Mouse (Mus musculus) urinary bladder, postnatal 10 days (tissue): ENCODE measurements around the gene Ttyh1.

ENCODE experiments used
- DNase-seq: peaks from one replicate; pipeline ENCODE4 v3.0.0; 2022; ENCODE audit warnings: low spot score

Ttyh1 gene

DNA sequence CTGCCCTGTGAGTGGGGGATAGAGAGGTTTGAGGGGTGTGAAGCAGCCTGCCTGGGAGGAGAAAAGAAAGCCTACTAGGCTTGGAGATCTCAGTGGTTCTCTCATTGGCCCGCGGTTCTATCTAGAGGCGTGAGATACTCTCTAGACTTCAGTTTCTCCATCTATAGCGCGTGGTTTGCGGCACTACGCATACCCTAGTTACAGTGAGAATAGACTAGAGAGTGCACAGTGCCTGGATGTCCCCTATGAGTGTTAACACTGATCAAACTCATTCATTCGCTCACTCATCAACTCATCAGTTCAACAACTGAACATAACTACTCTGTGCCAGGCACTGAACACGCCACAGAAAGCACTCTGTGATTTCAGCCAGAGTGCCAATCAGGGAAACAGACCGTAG lies 3.6 kb downstream of the Ttyh1 start:
- DNase-seq = no peak

DNA sequence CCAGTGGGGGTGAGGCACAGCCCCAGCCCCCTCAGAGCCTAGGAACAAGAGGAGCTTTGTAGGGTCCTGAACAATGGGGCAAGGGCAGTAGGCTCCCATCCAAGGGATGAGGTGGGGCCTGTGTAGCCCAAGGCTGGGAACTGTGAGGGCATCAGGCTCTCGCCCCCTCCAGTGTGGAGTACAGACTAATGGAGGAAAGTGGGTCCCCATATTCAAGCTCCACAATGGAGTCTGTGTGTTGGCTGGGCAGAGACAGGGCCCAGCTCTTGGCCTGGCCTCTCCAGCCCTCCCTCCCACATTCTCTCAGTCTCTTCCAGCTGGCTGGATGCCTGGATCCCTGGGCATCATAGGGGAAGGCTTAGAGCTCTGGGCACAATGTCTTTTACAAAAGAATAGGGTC lies 4.5 kb downstream of the Ttyh1 start:
- DNase-seq = no peak

DNA sequence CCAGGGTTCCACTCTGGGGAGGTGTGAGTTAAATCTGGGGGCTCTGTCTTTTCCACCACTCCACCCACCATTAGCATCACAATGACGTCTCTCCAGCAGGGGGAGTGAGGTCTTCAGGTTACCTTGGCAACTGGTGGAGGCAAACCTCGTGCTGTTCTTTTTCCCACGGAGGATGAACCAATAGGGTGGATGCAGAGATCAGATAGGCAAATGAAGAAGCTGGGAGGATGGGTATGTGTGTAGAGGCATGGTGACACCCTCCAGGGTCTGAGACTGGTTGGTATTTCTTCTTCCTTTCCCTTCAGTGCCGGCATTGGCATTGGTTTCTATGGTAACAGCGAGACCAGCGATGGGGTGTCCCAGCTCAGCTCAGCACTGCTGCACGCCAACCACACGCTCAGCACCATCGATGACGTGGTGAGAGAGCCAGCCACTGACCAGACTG lies 5.1 kb downstream of the Ttyh1 start:
- no peak for DNase-seq

DNA sequence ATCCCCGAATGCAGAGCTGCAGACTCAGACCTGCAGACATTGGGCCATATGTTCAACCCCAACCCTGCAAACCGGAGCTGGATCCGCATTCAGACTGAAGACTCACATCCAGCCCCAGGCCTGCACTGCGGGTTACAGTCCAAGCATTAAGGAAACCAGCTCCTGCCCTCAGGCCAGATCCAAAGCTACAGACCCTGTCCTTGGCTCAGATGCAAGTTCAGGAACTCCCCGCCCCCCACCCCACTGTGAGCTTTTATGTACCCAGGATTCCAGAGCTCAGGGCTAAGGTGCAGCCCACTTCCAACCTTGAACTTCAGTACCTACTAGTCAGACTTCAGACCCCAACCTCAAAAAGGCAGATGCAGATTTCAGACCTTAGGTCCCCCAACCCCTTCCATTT lies 5.6 kb downstream of the Ttyh1 start:
- DNase-seq = no peak

DNA sequence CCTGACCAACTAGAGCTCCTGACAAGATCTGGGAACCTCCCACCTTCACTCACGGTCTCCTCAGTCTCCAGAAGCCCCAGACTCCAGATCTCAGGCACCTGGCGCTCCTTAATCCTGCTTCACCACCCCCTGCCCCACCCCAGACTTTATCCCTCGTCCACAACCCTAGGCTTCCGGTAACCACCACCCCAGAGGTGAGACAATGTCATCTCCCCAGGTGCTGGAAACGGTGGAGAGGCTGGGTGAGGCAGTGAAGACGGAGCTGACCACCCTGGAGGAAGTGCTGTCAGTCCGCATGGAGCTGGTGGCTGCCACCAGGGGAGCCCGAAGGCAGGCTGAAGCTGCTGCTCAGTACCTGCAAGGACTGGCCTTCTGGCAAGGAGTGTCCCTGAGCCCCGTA lies 6.1 kb downstream of the Ttyh1 start:
- no peak for DNase-seq

DNA sequence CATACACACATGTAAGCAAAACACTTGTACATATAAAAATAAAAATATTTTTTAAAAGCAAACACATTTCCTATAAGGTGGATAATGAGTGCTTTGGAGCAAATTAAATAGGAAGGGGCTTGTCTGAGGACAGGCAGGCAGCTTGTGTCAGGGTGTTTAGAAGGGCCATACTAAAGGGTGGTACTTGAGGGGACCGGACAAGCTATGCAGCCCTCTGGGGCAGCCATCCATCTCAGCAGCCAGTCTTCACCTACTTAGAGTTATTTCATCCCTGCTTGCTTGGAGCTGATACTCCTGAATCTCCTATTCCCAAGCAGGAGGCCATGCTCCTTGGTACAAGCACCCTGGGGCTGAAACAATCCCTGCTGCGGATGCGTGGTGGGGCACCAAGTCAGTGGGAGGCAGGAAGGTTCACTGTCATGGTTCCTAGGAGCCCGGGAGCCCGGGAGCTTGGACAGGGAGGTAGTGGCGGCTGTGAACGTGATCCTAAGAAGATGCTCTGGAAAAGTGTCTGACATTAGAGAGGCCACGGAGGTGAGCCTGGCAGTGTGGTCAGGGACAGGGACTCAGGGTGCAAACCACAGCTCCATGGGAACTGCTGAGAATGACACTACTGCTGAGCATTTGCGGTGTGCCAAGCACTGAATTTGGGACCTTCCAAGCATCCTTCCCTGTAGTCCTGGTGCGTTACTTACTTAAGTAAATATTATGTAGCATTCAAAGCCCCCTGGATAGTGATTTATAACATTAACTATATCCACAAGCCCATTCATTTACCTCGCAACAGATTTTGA lies 8.0 kb downstream of the Ttyh1 start:
- DNase-seq = no peak

DNA sequence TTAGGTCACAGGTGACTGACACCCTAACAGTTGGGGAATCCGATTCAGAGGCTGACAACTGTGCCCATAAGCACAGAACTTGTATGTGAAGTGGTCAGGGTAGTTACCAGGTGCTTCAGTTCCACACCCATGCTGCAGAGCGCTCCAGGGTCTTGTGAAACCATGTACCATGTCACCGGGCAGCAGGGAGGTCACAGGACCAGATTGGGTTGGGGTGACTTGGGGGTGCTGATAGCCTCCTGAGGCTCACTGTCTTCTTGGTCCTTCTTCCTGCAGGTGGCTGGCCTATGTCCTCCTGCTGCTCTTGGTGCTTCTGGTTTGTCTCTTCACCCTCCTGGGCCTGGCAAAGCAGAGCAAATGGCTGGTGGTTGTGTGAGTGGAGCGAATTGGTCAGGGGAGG lies 8.7 kb downstream of the Ttyh1 start:
- DNase-seq = no peak

DNA sequence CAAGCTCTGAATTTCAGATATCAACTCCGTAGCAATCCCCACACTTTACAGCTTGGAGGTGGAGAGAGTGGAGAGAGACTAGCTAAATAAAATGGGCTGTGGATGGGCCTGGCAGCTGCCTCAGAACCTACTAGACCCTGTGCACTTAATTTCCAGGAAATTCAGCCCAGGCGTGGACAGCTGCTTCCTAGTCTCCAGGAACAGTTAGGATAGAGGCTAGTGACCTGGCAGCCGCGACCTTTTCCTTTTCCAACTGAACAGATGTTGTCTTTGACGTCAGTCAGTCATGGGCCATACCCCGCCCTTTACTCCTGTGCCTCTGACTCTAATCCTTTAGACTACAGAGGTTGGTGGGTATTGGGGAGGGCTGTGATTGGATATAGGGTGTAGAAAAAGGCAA lies 9.7 kb downstream of the Ttyh1 start:
- no peak for DNase-seq

DNA sequence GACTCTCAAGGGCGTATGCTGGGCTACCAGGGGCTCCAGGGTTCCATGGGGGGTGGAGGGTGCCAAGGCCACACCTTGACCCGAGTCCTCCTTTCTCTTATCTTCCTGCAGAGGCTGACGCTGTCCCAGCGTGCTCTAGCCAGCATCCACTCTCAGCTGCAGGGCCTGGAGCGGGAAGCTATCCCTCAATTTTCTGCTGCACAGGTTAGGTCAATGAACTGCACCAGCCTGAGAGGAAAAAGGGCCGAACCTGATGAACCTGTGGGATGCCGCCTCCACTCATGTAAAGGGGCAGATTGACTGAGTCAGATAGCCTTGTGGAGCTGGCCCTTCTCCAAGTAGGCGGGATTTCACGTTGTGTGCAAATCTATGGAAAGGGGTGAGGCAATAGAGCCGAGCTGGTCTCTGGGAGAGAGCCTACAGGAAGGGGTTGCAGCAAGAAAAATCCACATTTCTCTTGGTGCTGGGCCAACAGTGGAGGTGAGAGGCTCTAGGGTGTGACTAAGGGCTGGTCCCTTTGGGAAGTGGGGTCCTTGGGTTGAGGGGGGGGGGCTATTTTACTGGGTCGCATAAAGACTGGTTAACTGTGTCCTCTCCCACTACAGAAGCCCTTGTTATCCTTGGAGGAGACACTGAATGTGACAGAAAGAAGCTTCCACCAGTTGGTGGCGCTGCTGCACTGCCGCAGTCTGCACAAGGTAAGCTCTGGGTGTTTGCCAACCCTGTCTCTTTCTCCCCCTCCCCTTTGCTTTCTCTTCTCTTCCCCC lies 11.7 kb downstream of the Ttyh1 start:
- DNase-seq = no peak

DNA sequence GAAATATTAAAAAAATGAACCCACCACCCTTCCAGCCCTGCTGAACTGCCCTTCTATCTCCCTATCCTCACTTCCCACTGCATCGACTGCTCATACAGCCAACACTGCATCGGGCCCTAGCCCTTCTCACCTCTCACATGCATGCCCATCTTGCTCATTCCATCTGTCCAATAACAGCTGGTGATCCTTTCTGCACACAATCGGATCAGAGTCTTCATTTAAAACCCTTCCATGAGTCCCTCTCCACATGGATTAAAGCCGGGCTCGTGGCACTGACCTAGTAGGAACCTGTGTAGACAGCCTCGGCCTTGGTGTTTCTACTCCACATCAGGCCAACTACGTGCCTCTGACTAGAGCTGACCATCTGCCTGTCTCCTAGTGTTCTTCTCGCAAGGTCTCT lies 12.8 kb downstream of the Ttyh1 start:
- DNase-seq = no peak

DNA sequence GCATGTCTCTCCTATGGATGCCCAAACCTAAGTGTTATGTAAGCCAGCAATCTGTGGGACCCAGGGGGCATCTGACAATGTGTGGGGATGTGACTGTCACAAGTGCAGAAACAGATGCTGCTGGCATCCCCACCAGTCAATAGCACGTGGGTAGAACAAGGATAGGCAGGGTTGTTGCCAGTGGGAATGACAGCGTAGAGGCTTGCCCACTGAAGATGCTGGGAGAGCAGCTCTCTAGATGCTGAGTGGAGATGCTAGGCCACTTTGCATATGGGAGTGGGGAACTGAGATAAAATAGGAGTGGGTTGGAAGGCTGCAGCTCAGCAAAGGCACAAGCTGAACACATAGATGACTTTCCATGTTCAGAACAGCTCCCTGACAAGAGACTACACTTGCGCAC lies 13.4 kb downstream of the Ttyh1 start:
- no peak for DNase-seq

DNA sequence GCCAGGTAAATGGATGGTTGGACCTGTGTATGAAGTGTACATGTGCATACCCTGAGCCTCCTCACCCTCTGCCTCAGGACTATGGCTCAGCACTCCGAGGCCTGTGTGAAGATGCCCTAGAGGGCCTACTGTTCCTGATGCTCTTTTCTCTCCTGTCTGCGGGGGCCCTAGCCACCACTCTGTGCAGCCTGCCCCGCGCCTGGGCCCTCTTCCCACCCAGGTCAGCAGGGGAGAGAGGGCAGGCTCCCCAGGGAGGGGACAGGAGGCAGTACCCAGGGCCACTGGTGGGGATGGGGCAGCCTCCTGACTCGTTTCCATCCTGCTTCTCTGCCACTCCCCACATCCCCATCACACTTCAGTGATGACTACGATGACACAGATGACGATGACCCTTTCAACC lies 13.8 kb downstream of the Ttyh1 start:
- no peak for DNase-seq

DNA sequence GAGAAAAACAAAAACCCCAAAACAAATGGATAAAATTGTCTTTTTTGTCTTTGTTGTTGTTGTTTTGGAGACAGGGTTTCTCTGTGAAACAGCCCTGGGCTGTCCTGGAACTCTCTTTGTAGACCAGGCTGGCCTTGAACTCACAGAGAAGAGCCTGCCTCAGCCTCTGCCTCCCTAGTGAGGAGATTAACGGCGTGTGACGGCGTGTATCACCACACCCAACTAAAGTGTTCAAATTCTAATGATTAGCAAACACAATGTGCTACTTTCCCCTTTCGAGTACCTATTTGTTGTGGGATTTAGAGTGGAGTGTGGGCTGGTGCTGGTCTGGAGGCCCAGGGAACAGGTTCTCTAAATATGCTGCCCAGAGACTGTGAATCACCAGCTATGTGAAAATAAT lies 15.7 kb downstream of the Ttyh1 start:
- DNase-seq = no peak

DNA sequence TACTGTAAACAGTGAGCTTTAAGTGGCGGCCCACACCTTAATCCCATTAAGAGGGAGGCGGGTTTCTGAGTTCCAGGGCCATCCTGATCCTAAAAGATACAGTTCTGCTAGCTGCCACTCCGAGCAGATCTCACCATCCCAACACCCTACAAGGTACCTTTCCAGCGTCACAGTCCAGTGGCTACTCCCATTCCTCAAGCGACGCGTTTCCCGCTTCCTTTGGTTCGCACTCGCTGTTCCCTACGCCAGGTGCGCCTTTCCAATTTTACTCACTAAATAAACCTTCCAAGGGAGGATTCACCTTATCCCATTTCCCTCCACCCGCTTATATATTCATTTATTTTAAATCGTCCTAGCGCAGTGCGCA lies 17.2 kb downstream of the Ttyh1 start:
- DNase-seq = no peak

DNA sequence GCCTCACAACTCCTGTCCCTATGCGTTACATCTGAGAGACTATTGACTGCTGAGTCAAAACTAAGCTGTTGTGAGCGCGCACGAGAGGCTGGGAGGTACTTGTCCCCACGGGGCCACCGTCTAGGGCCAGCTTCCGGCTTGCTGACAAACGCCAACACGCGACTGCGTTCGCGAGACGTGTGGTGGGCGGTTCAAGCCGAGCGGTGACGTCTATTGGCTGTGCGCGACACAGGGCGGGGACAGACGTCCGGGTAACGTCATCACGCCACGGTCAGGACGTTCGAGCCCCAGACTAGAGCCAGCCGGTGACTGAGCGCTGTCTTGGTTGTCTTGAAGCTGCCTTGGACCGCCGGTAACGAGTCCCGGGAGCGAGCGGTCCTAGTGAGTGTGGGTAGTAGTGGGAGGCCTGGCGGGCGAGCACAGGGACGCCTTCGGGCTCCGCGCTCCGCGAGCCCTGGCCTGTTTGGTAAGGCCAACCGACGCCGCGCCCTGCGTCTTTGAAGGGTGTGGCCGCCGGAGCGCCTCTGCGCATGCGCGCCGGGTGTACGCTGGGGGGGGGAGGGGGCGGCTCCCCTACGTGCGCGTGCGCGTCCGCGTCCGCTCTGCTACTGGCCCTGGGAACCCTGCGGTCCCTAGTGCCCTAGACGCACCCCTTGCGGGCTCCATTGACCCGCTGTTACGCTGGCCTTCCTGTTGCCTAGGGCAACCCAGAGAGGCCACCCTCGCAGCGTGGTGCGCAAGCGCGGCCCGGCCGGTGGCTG lies 17.7 kb downstream of the Ttyh1 start, which contains the start of gene Leng8:
Leng8 (plus strand) TSS at position 269 of the 761 bp plus-strand sequence.
- peak; percentile 98 for DNase-seq

DNA sequence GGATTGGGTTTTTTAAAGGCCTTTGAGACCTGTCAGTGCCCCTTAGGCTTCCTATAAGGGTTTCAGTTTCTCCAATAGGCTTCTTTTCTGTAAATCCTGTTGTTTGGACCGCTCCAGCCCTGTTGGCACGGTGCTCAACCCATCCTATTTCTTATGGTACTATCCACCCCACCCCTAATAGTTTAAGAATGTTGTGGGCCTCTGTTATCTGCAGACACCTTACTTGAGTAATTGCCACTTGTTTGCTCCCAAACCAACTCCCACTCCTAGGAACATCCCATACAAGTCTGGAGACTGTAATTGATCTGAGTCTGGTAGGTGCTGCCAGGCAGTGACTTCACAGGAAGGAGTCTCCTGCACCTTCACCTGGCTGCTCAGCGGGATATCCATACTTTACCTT lies 18.5 kb downstream of the Ttyh1 start:
- no peak for DNase-seq

DNA sequence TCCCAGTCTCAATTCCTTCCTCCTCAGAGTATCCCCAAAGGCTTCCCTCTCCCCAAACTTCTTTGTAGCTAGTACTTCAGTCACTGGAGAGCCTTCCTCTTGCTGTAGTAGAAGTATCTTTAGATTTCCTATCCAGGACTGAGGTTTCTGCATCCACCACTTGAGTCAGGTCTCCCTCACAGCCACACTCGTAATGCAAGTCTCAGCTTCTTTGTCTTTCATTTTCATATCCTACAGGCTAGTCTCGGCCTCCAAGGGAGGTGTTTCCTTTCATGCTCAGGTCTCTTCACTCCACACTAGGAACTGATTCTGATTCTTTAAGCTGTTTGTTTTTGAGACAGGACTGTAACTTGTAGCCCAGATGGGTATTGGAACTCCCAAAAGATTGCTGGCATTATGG lies 19.0 kb downstream of the Ttyh1 start:
- DNase-seq = no peak

DNA sequence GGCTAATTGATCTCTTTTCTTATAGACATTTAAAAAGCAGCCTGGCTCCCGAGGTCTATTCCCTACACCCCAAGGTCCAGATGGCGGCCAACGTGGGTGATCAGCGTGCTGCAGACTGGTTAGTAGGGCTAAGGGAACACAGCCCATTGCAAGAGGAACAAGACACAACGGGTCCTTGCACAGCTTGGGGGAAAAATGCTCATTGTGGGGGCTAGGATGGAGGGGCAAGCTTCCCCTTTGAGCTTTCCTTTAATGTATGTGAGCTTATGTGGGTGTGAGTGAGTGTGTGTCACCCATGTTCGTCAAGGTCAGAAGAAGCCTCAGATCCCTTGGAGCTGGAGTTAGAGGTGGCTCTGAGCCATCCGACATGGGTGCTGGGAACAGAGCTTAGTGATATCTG lies 19.5 kb downstream of the Ttyh1 start:
- no peak for DNase-seq

DNA sequence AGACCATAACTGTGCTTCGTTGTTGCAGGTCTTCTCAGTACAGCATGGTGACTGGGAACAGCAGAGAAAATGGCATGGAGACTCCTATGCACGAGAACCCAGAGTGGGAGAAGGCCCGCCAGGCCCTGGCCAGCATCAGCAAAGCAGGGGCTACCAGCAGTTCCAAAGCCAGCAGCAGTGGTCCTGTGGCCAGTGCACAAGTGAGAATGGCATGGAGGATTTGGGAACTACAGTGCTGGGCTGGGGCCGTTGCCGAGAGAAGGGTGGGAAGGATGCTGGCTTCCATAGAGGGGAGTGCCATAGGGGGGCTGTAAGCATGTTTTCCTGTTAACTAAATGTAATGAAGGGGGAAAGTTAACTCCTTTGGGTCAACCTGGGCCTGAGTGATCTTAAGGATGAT lies 20.2 kb downstream of the Ttyh1 start:
- no peak for DNase-seq

DNA sequence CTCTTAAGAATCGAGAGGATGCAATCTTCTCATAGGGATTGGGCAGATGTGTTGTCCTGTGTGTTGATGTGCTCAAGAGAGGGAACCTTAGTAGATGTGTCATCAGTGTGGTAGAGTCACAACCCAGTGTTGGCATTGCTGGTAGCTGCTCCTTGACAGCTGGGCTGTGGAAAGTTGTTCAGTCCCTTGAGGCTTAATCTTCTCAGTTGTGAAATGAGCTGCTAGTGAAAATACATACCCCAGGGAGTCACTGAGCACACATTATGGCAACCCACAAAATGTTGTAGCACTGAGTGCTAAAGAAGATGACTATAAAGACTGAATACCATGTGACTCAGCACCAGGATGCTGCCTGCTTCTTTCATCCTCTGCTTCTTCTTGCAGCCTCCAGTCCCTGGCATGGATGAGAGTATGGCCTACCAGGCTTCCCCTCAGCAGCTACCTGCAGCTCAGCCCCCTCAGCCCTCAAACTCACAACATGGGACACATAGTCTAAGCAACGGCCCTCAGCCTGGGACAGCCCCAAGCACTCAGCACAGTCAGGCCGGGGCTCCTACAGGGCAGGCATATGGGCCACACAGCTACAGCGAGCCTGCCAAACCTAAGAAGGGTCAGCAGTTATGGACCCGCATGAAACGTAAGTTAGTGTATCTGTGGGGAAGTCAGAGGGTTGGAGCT lies 22.6 kb downstream of the Ttyh1 start:
- DNase-seq = no peak

DNA sequence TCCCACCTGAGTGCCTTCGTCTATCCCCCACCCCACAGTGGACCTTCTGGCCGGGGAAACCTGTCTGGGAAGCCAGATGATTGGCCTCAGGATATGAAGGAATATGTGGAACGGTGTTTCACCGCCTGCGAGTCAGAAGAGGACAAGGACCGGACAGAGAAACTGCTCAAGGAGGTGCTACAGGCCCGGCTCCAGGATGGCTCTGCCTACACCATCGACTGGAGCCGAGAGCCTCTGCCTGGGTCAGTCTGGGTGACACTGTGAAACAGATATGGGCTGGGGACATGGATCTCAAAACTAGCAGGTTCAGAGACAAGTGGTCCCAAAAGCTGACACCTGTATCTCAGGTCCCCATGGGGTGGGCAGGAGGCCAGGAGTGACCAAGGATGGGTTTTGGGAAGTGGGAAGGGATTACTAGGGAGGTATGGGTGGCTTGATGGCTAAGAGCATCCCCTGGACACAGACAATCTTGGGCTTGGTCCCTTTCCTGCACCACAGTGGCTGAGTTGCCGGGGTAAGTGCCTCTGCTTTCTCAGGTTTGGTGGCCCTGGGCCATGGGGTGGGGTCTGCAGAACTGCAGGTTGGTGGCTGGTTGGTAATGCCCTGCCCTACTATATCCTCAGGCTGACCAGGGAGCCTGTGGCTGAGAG lies 23.7 kb downstream of the Ttyh1 start:
- DNase-seq = no peak

DNA sequence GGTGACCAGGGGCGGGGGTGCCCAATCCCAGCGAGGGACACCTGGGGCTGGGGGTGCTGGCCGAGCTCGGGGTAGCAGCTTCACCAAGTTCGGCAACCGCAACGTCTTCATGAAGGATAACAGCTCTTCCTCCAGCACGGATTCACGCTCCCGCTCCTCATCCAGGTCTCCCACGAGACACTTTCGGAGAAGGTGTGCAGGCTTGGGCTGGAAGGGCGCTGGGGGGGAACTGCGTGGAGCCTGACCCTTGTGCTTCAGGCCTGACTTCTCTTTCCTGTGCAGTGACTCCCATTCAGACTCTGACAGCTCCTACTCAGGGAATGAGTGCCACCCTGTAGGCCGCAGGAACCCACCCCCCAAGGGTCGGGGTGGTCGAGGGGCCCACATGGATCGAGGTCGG lies 24.3 kb downstream of the Ttyh1 start:
- no peak for DNase-seq
